Comparison of ENCODE assay signal across 14 mouse cellular contexts in genomic region chr15:77337926-77338325, GRCm38 (mm10). TPM values are rescaled to one million over a fixed set of nuclear protein-coding genes. Genes with fewer than 3 reads are reported as not detected.
A peak's percentile ranks its signal among the peaks of the same experiment; 100 is the strongest.
DNase-seq lines count a peak whose midpoint lies in the region; ATAC-seq and TF ChIP-seq lines count a peak whose summit lies in the region.
"Had no signal": no experiment of that assay in that cellular context is flagged by ENCODE, and none has a peak within 500 bp of the region (broad histone marks: within the 10 kb centered on the region; RNA-seq: fewer than 3 reads in every experiment).

No protein-coding gene starts in this region.

- no peaks in the 10 kb centered on the region for H3K27me3 ChIP-seq in kidney, embryonic 15.5 days
- H3K27me3 ChIP-seq in E14TG2a.4 (ENCODE audit: insufficient read depth, low read length) = no peaks in the 10 kb centered on the region
- no peaks in the 10 kb centered on the region for H3K27me3 ChIP-seq in liver, embryonic 11.5 days (replicated peaks; ENCODE audit: control insufficient read depth, insufficient read depth, low read length)

- H3K4me1 ChIP-seq in kidney, embryonic 15.5 days = peaks cover 53% of the 10 kb centered on the region
- H3K4me1 ChIP-seq in E14TG2a.4 (replicated peaks; ENCODE audit: low read depth, low read length) = peaks cover 87% of the 10 kb centered on the region
- peaks cover 18% of the 10 kb centered on the region for H3K4me1 ChIP-seq in liver, embryonic 11.5 days (replicated peaks; ENCODE audit: control insufficient read depth, insufficient read depth, low read length)

- H3K36me3 ChIP-seq in kidney, embryonic 15.5 days = no peaks in the 10 kb centered on the region
- H3K36me3 ChIP-seq in E14TG2a.4 (ENCODE audit: insufficient read depth, low read length) = peaks cover 10% of the 10 kb centered on the region
- no peaks in the 10 kb centered on the region for H3K36me3 ChIP-seq in liver, embryonic 11.5 days (ENCODE audit: control insufficient read depth, insufficient read depth, low read length)
- H3K36me3 ChIP-seq: midbrain, embryonic 12.5 days had no signal

- TF ChIP-seq CTCF in E14TG2a.4 (conservative IDR thresholded peaks at IDR 0.05; ENCODE audit: low read length) = no peak; the same call in 1 of the 2 replicates

- H3K9ac ChIP-seq in kidney, embryonic 15.5 days = 0 out of 2 replicates have a peak overlapping the region, but pooled peaks have one; percentile 10
- H3K9ac ChIP-seq in liver, embryonic 11.5 days (ENCODE audit: low read depth, low read length) = no peak overlapping the region
- H3K9ac ChIP-seq: midbrain, embryonic 12.5 days had no signal

- 54% methylated on average over 3 of the region's 3 CpGs for WGBS in kidney, embryonic 15.5 days
- WGBS in liver, embryonic 11.5 days = 67% methylated on average over 3 of the region's 3 CpGs

- no peak for ATAC-seq in kidney, embryonic 15.5 days (replicated peaks; ENCODE audit: low FRiP score)
- no peak for ATAC-seq in liver, embryonic 11.5 days (replicated peaks; ENCODE audit: low FRiP score)
- ATAC-seq in megakaryocyte progenitor cell, adult 5-6 weeks (replicated peaks; ENCODE audit: poor library complexity) = no peak

- H3K4me2 ChIP-seq in kidney, embryonic 15.5 days = no peak overlapping the region
- peak overlapping the region; percentile 8 for H3K4me2 ChIP-seq in liver, embryonic 11.5 days
- H3K4me2 ChIP-seq: midbrain, embryonic 12.5 days had no signal

- H3K4me3 ChIP-seq in kidney, embryonic 15.5 days (replicated peaks) = no peak overlapping the region
- H3K4me3 ChIP-seq in E14TG2a.4 (replicated peaks; ENCODE audit: low read length) = peak overlapping the region; percentile 82
- no peak overlapping the region for H3K4me3 ChIP-seq in liver, embryonic 11.5 days (ENCODE audit: low read depth, low read length)
- H3K4me3 ChIP-seq: midbrain, embryonic 12.5 days had no signal

- H3K9me3 ChIP-seq in kidney, embryonic 15.5 days (replicated peaks) = no peaks in the 10 kb centered on the region
- no peaks in the 10 kb centered on the region for H3K9me3 ChIP-seq in E14TG2a.4 (ENCODE audit: low read length)
- H3K9me3 ChIP-seq in liver, embryonic 11.5 days (ENCODE audit: control insufficient read depth, low read length) = no peaks in the 10 kb centered on the region
- H3K9me3 ChIP-seq: midbrain, embryonic 12.5 days had no signal

- H3K27ac ChIP-seq in kidney, embryonic 15.5 days = peak overlapping the region; percentile 70
- no peak overlapping the region for H3K27ac ChIP-seq in liver, embryonic 11.5 days (ENCODE audit: low read depth, low read length)
- H3K27ac ChIP-seq: midbrain, embryonic 12.5 days had no signal

- DNase-seq in kidney, postnatal 10 days = no peak
- DNase-seq in ZHBTc4 (ENCODE audit: low read depth, low spot score) = peak; percentile 52
- DNase-seq in liver, embryonic 11.5 days (ENCODE audit: low spot score) = no peak
- DNase-seq in urinary bladder, postnatal 10 days (ENCODE audit: low spot score) = no peak
- no peak for DNase-seq in spleen, postnatal 4 days (ENCODE audit: low spot score in 2 of 2)
- DNase-seq: adrenal gland, postnatal 25 days; gastrocnemius, postnatal 25 days; heart, postnatal 36 days; spleen, adult 18-20 months; thymus, postnatal 14 days had no signal

RNA-seq across cellular contexts. Expression of gene Rbfox2, which starts 31.1 kb away (rescaled TPM):
- 41.6 and 47.7 TPM in 2 replicates for polyA plus RNA-seq in kidney, embryonic 15.5 days (2015; fragmentation: Nextera tagmentation; extraction: Ambion mirVana)
- polyA plus RNA-seq in liver, embryonic 11.5 days (2014; fragmentation: Nextera tagmentation; extraction: Ambion mirVana) = 24.3 and 26.6 TPM in 2 replicates
- 0.22 and 0.32 TPM in 2 replicates for total RNA-seq in megakaryocyte progenitor cell, adult 5-6 weeks (2015)
- total RNA-seq in megakaryocyte progenitor cell, adult 5-6 weeks (2017) = 0.54 and 0.87 TPM in 2 replicates
